Mouse (Mus musculus): ENCODE results near the gene Camk1d.
"Not testable (repeated sequence)": the region's sequence is repeated elsewhere in the genome, so short reads cannot be mapped to it uniquely, and the experiment has no call there.

Camk1d gene

GRCm38 (mm10) chr2:5397468-5397867 is 316.8 kb downstream of the Camk1d start:
- no peak for DNase-seq (ENCODE audit: low spot score)

GRCm38 (mm10) chr2:5396415-5396814 is 317.9 kb downstream of the Camk1d start:
- no peak for DNase-seq (ENCODE audit: low spot score)

GRCm38 (mm10) chr2:5395873-5396272 is 318.4 kb downstream of the Camk1d start:
- DNase-seq (ENCODE audit: low spot score) = no peak

GRCm38 (mm10) chr2:5392921-5393320 is 321.4 kb downstream of the Camk1d start:
- no peak for DNase-seq (ENCODE audit: low spot score)

GRCm38 (mm10) chr2:5392470-5392869 is 321.8 kb downstream of the Camk1d start:
- DNase-seq (ENCODE audit: low spot score) = no peak

- no peak for DNase-seq (ENCODE audit: low spot score)
Observed at GRCm38 (mm10) chr2:5388381-5388780, 325.9 kb downstream of the Camk1d start.

- no peak for DNase-seq (ENCODE audit: low spot score)
Observed at GRCm38 (mm10) chr2:5381712-5382710, 332.3 kb downstream of the Camk1d start.

GRCm38 (mm10) chr2:5380973-5381372 is 333.3 kb downstream of the Camk1d start:
- no peak for DNase-seq (ENCODE audit: low spot score)

GRCm38 (mm10) chr2:5378922-5379321 is 335.4 kb downstream of the Camk1d start:
- not testable (repeated sequence) for DNase-seq (ENCODE audit: low spot score)

GRCm38 (mm10) chr2:5378066-5378672 is 336.1 kb downstream of the Camk1d start:
- no peak for DNase-seq (ENCODE audit: low spot score)

- DNase-seq (ENCODE audit: low spot score) = no peak
Observed at GRCm38 (mm10) chr2:5372886-5373429, 341.4 kb downstream of the Camk1d start.

GRCm38 (mm10) chr2:5371316-5371715 is 343.0 kb downstream of the Camk1d start:
- no peak for DNase-seq (ENCODE audit: low spot score)

- no peak for DNase-seq (ENCODE audit: low spot score)
Observed at GRCm38 (mm10) chr2:5370591-5370990, 343.7 kb downstream of the Camk1d start.

GRCm38 (mm10) chr2:5363836-5364235 is 350.5 kb downstream of the Camk1d start:
- DNase-seq (ENCODE audit: low spot score) = no peak

GRCm38 (mm10) chr2:5358049-5358448 is 356.3 kb downstream of the Camk1d start:
- DNase-seq (ENCODE audit: low spot score) = no peak

GRCm38 (mm10) chr2:5357056-5357455 is 357.3 kb downstream of the Camk1d start:
- no peak for DNase-seq (ENCODE audit: low spot score)

GRCm38 (mm10) chr2:5352821-5353522 is 361.3 kb downstream of the Camk1d start:
- DNase-seq (ENCODE audit: low spot score) = no peak

GRCm38 (mm10) chr2:5345344-5345743 is 369.0 kb downstream of the Camk1d start:
- no peak for DNase-seq (ENCODE audit: low spot score)

GRCm38 (mm10) chr2:5327533-5328250 is 386.6 kb downstream of the Camk1d start:
- no peak for DNase-seq (ENCODE audit: low spot score)

GRCm38 (mm10) chr2:5324806-5325205 is 389.5 kb downstream of the Camk1d start:
- DNase-seq (ENCODE audit: low spot score) = no peak

GRCm38 (mm10) chr2:5321660-5322295 is 392.5 kb downstream of the Camk1d start:
- DNase-seq (ENCODE audit: low spot score) = no peak
